Mouse (Mus musculus): ENCODE data around the gene 1700013G24Rik. TPM values are rescaled to one million over a fixed set of nuclear protein-coding genes. Genes with fewer than 3 reads are reported as not detected.
A peak's percentile ranks its signal among the peaks of the same experiment; 100 is the strongest.

1700013G24Rik gene
- total RNA-seq, 4 experiments from 2014 or later, result not detected

DNA sequence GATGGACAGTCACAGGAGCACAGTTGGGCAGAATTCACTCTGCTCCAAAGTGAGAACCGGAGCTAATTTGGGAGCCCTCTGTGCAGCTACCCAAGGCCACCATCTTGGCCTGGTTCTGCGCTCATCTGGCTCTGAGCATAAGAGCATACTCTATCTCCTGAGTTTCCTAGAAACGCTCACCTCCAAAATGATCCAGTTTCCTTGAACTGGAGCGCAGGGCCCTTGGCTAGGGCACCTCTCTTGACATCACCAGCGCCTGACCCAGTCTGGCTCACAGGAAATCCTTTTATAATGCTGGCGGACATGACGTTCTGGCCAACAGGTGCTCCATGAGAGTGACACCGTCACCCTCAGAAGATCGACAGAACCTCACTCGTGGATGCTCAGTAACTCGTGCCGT is 3.5 kb downstream of the 1700013G24Rik start:
- peak; percentile 63 for DNase-seq (ENCODE audit: low spot score in 2 of 2)

DNA sequence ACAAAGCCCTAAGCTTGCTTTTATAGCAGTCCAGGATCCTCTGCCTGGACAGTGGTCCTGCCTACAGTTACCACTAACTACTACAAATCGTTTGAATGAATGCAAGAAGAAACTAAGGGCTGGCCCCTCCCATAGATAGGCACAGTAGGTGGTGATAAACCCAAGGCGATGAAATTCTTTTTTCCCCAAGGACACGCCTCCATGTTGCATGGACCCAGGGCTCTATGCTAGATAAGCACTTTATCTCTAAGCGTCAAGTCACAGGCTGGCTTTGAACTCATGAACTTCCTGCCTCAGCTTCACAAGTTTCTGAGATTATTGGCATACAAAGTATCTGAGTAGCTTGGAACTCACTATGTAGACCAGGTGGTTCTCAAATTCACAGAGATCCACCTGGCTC is 4.2 kb downstream of the 1700013G24Rik start:
- DNase-seq (ENCODE audit: low spot score in 2 of 2), result no peak

DNA sequence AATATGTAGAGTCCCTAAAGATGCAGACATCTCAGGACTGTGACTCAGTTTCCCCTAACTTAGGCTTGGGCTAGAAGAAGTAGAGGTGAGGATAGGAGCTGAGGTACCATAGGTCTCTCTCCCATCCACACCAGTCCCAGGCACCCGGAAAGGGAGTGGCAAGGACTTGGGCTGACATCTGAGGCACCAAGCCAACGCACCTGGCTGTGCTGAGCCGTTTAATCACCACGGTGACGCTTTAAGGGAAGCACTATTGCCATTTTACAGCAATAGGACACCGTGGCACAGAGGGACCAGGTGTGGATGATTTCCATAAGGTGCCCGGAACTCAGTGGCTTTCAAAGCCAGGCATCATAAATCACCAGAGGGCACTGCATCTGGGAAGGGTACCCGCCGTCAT is 5.2 kb downstream of the 1700013G24Rik start:
- DNase-seq (ENCODE audit: low spot score in 2 of 2), result no peak

DNA sequence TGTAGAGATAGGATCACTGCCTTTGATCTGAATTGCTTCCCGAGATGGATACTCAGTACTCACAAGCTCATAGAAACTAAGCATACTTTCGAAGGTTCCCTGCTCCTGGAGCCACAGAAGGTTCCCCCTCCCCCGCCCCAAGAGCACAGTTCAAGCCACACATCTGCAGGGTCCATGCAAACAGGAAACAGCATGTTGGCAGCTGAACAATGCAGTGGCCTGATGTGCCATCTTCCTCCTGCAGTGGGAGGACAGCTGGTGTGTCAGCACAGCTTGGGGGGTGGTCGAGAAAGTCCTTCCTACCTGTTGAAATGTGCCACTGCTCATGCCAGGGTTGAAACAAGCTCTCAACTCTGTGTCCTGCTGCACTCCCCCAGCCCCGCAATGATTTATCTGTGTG is 5.8 kb downstream of the 1700013G24Rik start:
- DNase-seq (ENCODE audit: low spot score in 2 of 2), result no peak

DNA sequence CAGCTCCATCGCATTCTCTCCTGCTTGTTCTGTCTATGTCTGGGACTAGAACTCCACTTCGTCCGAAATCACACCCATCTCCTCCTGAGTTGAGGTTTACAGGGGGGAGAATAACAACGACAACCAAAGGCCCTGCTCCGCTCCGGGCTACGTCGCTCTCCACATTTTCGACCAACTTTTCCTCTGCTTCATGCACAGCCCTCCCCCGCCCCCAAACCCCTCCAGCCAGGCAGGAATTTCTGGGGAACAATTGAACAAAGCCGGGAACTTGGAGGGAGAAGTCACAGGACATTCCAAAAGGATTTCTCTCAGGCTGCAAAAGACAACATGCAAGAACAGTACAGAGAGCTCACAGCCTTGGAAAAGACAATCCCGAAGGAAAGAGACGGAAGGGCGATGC is 7.6 kb downstream of the 1700013G24Rik start:
- DNase-seq (ENCODE audit: low spot score in 2 of 2), result no peak

DNA sequence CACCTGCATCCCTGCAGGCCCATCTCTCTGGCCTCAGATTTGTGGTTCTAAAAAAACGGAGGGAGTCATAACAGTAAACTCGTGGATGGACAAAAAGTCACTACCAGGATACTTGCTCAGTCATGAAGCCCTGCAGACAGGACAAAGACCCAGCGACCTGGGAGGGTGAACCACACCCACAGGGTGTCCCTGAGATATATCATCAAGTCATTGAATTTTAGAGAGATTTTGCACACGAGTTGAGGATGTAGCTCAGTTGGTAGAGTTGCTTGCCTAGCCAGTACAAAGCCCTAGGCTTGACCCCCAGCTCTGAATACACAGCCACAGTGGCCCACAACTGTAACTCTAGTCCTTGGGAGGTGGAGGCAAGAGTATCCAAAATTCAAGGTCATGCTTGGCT is 8.1 kb downstream of the 1700013G24Rik start:
- no peak for DNase-seq (ENCODE audit: low spot score in 2 of 2)

DNA sequence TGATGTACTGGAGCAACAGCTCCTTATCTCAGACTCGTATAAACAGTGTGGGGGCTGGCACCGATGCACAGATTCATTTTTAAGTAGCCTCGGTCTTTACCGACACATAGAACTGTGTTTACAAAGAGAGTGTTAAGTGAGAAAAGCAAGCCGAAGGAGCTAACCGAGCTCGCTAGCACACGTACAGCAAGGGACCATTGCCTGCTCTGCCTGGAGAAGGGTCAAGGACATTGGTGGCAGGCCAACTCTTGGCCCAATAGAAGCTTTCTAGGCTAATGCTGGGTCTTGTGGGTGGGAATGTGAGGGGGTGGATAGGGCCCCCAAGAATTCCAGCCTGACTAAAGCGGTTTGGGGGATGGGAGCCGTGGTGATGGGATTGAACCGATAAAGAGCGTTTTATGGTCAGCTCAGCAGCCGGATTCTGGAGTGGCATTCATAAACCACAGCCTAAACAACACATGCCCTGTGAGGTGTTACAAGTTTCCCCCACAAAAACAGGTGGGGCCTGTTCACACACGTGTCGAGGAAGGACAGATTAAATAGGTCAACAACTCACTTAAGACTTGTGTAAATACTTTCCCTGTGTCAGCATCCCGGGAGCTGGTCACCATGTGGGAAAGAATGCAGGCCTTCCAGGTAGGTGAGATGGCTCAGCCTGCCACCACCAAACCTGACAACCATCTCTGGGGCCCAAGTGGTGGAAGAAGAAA is 9.1 kb downstream of the 1700013G24Rik start:
- no peak for DNase-seq (ENCODE audit: low spot score in 2 of 2)

DNA sequence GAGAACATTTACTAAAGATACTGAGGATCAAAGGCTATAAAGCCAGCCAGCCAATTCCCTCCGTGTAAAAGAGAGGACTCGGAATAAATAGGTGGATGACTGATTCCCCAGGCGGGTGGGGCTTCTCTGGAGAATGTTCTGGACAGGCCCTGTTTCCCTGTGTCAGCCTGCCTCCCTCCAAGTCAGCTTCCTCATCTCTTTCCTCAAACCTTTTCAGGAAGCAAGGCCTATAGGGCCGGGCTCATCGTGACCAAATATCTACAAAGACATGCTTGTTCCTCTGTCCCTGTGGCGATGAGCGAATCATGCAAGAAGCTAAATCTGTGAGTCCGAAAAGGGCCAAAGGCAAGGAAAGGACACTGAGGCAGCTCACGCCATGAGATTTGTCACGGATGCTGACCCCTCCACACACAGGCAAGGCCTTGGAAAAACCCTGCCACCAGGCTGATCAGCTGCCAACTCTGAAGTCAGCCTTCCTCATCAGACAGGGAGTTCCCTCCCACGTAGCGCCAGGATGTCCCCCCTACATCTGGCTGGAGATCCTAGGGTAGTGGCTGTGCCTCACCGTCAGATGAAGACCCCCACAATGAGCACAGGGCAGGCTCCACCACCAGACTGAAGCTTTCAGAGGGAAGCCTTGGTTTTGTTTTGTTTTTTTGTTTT is 12.2 kb downstream of the 1700013G24Rik start:
- no peak for DNase-seq (ENCODE audit: low spot score in 2 of 2)

DNA sequence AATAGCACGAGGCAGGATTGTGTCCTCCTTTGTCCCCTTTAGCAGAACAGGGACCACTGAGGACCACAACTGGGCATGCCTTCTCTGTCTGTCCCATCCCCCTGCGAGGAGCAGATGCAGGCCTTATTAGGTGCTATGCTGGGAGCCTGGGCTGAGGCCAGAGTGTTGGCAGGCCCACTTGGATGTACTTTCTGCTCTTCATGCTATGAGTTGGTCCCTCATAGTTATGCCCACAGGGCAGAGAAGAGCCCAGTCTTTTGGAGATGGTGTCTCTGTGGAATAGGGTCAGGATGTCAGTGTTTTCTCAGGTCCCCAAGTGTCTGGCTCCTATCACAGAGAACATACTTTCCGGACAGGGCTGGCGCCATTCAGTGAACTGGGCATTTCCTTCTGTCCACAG is 13.9 kb downstream of the 1700013G24Rik start:
- no peak for DNase-seq (ENCODE audit: low spot score in 2 of 2)

DNA sequence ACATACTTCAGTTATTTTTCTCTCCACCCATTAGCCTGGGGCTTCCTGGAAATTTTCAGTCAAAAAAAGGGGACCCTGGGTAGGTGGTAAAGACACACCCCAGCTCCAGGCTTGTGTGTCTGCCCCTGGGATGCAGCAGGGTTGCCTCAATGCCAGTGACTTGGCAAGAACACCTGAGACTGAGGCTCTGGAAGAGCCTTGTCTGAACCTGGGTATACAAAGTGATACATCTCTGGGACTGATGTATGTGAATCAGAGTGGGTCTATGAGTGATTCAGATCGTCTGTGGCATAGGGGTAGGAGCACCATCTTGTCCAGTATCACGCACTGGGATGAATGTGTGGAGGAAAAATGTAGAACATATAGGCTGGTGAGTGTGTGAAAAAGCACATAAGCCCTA is 14.4 kb downstream of the 1700013G24Rik start:
- no peak for DNase-seq (ENCODE audit: low spot score in 2 of 2)

DNA sequence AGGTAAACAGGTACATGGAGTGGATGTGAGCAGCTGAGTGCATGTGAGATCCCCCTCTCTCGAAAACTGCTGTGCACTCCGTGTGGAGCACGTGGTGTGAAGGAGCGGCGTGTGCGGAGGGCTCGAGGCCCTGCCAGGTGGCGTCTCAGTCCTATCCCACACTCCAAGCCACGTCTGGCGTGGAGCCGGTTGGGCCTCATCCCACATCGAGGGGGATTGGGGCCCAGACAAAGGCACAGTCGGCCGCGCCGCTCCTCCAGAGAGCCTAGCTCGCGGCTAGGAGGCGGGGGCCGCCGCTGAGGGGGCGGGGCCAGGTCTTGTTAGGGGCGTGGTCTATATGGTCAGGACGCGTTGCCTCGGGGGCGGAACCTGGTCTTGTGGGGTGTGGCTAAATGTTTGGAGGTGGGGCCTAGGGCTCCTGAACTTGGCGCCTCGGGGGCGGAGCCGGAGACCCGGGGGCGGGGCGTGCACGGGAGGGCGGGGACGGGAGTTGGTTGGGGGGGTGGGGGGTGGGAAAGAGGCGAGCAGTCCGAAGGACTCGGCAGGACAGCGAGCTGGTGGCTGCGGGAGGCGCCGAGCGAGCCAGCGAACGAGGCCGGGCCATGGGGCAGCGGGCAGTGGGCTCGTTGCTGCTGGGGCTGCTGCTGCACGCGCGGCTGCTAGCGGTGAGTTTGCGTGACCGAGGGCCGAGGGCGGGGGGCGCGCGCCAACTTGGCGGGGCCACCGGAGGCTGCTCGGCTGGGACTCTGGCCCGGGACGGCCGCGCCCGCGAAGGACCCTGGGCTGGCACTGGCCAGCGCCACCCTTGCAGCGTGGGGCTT is 15.4 kb downstream of the 1700013G24Rik start, which contains the start of gene Hspg2:
Gene Hspg2 (plus strand): TSS at position 510 of the 821 bp plus-strand sequence.
- DNase-seq (ENCODE audit: low spot score in 2 of 2), result peak; percentile 97

DNA sequence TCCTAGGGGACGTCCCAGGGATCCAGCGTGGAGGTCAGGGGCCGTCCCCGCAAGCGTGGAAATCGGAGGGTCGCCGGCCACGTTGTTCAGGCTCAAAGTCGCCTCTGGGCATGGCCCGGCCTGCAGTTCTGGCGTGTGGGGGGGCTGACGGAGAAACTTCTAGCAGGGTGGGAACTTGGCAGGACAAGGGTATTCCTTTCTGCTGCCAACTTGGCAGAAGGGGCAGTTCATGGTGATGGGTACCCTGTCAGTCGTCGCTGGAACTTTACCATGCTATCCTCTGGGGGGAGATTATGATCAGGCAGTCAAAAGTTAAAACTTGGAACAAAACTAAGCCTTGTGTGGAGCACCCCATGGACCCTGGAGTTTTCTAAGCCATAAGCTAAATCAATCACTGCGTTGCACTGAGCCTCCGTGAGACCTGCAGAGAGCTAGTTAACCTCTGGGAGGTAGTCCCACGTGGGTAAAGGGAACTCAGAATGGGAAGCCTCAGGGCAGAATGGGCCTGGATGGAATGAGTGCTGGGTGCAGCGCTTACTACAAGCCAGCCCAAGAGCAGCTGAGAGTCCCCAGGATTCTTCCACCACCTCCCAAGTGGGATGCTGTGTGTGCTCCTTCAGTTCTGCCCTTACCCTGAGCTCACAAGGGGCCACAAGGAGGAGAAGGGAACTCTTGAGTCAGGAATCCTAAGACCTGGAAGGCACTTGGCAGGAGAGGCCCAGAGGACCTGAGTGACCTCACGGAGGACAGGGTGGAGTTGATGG is 16.2 kb downstream of the 1700013G24Rik start:
- no peak for DNase-seq (ENCODE audit: low spot score in 2 of 2)

DNA sequence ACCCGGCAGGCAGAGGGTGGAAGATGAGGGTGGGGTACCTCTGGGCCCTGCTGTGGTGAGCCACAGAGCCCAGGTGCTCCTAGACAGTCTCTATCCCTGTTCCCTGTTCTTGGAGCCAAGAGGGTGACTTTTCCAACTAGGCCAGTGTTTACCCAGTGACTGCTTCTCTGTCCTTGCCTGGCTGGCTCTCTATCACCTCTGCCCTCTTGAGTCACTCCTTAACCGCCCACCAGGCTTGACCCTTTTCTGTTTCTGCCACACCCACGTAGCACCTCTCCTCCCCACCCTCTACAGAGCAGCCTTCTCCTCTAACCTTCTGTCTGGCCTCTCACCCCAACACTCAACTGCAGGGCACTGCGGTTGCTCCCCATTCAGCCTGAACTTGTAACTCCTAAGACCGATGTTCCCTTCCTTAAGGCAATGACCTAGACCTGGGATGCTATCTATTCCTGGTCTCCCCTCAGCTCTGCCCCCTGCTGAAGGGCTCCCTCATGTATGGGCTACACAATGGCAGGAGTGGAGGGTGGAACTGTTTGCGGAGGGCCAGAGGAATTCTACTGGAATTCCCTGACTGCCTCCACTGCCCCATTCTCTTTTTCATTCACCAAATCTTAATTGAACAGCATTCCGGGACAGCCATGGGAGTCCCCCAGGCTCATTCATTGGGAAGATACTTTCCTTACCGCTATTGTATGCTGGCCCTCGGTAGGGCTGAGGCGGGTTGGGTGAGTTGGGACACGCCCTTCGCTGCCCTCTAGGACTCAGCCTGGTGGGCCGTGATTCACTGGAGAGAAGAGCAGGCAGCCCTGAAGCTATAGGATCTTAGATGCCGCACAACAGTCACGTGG is 17.0 kb downstream of the 1700013G24Rik start:
- DNase-seq (ENCODE audit: low spot score in 2 of 2), result no peak

DNA sequence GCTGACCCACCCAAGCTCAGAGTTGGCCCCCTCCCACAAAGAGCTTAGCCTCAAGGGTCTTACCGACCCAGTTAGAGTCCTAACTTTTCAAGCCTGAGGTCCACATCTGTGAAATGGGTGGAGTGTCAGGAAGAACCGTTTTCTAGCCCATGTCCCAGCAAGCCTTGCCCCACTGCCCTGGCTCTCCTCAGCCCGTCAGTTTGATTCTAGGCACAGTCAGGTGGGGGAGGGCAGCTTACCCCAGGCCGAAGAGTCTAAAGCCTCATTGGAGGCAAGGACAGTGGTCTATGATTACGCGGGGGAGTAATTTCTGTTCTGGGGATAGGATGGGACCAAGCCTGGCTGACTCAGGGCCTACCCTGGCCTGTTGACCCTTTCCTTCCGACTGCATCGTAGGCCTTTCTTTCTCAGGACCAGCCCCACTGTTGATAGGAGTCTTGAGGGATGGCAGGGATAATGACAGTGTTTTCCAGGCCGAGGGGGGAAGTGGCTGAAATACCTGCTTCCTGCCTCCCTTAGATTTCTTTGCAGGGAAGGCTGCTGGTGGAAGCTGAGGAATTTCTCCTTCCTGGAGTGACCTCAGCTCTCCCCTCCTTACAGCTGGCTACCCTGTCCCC is 17.7 kb downstream of the 1700013G24Rik start:
- no peak for DNase-seq (ENCODE audit: low spot score in 2 of 2)

DNA sequence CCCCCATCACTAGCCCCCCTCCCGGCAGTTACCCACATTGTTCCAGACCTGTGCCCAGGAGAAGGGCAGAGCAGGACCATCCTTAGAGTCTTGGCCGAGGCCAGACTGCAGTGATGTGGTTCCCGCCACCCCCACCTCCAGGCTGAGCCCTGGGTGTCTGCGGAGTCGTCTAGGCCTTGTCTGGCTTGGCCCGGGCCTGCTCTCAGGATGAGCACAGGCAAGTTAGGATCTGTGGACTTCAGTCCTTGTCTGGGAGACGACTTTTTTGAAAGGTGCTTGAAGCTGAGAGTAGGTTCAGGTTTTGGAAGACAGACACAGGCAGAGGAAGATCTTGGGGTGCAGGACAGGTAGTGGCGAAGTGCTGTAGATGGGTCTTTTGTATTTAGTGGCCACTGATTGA is 18.2 kb downstream of the 1700013G24Rik start:
- no peak for DNase-seq (ENCODE audit: low spot score in 2 of 2)

DNA sequence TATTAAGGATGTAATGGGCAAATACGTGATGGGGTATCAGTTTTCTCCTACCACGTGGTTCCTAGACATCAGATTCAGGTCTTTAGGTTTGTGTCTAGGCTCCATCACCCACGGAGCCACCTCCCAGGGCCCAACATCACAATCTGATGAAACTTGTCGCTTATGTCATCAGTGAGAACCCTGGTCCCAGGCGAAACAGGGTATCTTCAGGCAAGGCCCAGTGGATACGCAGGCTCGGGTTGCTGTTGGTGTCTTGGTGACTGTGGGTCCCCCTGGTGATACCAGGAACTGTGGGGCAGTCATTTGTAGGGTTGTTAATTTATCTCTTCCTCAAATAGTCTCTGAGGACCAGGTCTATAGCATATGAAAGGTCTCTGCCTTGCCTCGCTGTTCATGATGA is 20.2 kb downstream of the 1700013G24Rik start:
- no peak for DNase-seq (ENCODE audit: low spot score in 2 of 2)

DNA sequence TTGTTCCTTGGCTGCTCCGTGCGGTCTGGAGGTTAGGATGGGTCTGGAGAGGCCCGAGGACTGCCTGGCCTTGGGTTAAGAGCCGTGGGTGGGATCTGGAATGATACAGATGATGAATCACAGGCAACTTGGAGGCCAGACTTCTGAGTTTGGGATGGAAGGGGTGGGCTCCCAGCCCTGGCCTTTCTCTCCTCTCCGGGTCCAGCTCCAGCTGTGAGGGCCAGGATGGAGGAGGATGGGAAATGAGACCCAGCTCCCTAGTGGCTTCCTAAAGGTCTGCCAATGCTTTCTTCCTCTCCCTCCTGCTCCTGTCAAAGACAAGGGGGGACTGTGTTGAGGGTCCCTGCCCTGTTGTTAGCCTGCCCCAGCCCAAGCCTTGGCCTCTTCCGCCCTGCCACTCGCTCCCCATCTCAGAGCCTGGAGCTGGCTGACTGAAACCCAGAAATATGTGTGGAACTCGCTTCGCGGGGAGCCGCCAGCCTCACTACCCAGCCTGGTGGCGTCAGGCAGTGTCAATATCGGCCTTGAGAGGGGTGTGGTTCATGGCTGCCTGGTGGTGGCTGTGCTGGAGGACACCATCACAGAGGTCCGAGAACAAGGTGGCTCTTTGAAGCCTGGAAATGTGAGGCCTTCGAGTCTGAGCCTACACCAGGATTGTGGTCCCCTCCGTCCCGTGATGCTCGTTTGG is 20.8 kb downstream of the 1700013G24Rik start:
- peak in 1 of 2 experiments; percentile 63 for DNase-seq (ENCODE audit: low spot score in 2 of 2)

DNA sequence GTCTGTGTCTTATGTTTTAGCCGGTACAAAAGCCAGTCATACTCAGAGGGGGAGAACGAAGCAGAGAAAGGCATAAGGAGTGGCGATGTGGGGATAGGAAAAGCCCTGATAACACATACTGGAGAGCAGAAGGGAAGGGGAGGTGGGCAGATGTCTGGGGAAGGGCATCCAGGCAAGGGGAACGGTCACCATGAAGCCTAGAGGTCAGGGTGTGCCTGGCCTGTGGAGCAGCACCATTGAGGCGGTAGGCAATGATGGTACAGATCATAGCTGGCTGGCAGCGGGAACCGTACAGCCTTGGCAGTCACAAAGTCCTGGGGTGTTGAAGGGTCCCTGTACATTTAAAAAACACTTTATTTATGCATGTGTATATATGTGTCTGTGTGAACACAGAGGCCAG is 21.6 kb downstream of the 1700013G24Rik start:
- no peak for DNase-seq (ENCODE audit: low spot score in 2 of 2)

DNA sequence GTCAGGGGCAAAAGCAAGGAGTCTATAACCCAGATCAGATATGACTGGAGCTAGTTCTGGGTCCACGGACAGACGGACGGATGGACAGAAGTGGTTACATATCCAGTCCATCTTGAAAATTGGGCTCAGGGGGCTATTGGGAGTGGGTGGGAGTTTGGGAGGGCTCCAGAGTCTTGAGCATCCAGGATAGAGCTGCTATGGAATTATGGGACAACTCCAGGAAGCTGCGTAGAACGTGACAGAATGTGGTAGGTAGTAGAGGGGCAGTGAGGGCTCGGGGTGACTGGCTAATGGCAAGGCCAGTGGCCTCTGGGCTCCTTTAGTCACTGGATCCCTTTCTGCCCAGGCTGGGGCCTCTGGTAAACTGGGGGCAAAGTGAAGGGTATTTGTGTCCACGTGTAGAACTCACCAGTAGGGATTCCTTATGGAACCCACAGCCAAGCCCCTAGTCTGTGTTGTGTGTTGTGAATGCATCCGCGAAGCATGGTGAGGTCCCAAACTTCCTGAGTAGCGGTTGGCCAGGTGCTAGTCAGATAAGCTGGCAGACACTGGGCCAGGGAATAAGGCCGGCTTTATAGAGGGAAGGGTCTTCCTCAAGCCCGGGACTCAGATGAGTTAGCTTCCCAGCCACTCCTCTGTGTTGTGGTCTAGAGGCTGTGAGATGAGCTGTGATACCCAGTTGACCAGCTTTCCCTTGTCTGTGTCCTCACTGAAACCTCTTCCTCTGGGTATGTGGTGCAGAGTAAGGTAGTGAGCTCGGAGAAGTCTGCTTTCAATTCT is 22.4 kb downstream of the 1700013G24Rik start:
- DNase-seq (ENCODE audit: low spot score in 2 of 2), result no peak
